Mouse (Mus musculus) kidney, postnatal 0 days (tissue): ENCODE results near the gene Sh3pxd2a. TPM values are rescaled to one million over a fixed set of nuclear protein-coding genes. Genes with fewer than 3 reads are reported as not detected.

ENCODE experiments used
- ATAC-seq: fragments of 200-750 bp; cut with Nextera tagmentation; replicated peaks from 2 replicates; pipeline ENCODE4 v1.8.0; 2017; ENCODE audit warnings: low read depth, moderate number of reproducible peaks, moderate TSS enrichment, moderate library complexity; ENCODE audit not compliant: low FRiP score
- DNase-seq: peaks from one replicate; pipeline ENCODE4 v3.0.0-alpha.2; 2016; ENCODE audit warnings: low spot score
- H3K27ac ChIP-seq: fragments of 300-500 bp; sonication (generic); 2 replicates; pipeline ENCODE4 v1.5.1; 2014; ENCODE audit warnings: mild to moderate bottlenecking
- H3K27me3 ChIP-seq: fragments of 300-500 bp; sonication (generic); 2 replicates; pipeline ENCODE4 v1.6.1; 2014; ENCODE audit warnings: low read length, mixed read lengths; ENCODE audit not compliant: insufficient read depth
- H3K36me3 ChIP-seq: fragments of 300-500 bp; sonication (generic); 2 replicates; pipeline ENCODE4 v1.6.1; 2014; ENCODE audit warnings: low read length, mixed read lengths; ENCODE audit not compliant: insufficient read depth
- H3K4me1 ChIP-seq: fragments of 300-500 bp; sonication (generic); replicated peaks from 2 replicates; pipeline ENCODE4 v1.6.1; 2014; ENCODE audit warnings: antibody characterized with exemption, low read length, mixed read lengths; ENCODE audit not compliant: insufficient read depth
- H3K4me2 ChIP-seq: fragments of 300-500 bp; sonication (generic); 2 replicates; pipeline ENCODE4 v1.6.1; 2014; ENCODE audit warnings: mild to moderate bottlenecking, low read length, moderate library complexity, mixed read lengths
- H3K4me3 ChIP-seq: fragments of 300-500 bp; sonication (generic); replicated peaks from 2 replicates; pipeline ENCODE4 v1.5.1; 2014; ENCODE audit warnings: low read depth, low read length
- H3K9ac ChIP-seq: fragments of 300-500 bp; sonication (generic); 2 replicates; pipeline ENCODE4 v1.6.1; 2014; ENCODE audit warnings: low read depth, low read length
- H3K9me3 ChIP-seq: fragments of 300-500 bp; sonication (generic); replicated peaks from 2 replicates; pipeline ENCODE4 v1.6.1; 2016; ENCODE audit warnings: low read length, inconsistent platforms, mixed read lengths
- CTCF ChIP-seq: IDR thresholded peaks from 2 replicates; pipeline ENCODE4 v1.5.1; 2016; ENCODE audit warnings: antibody characterized with exemption, low read depth, mild to moderate bottlenecking, moderate library complexity
- WGBS: fragments of 180-500 bp; shearing (Covaris S2); extraction: QIAGEN DNeasy Blood & Tissue Kit; methylation state at CpG from one replicate; pipeline ENCODE4 v1.1.7; 2014; 5-methylcytosine and 5-hydroxymethylcytosine counted together
- polyA plus RNA-seq: library from polyadenylated mRNA; unstranded; fragments of >200 nt; fragmentation: Nextera tagmentation; extraction: Ambion mirVana; gene quantifications from 2 replicates; pipeline ENCODE4 v1.2.1, GENCODE M21; 2015

Sh3pxd2a gene
- polyA plus RNA-seq, 1 experiment from 2014 or later = 4.1 TPM

DNA sequence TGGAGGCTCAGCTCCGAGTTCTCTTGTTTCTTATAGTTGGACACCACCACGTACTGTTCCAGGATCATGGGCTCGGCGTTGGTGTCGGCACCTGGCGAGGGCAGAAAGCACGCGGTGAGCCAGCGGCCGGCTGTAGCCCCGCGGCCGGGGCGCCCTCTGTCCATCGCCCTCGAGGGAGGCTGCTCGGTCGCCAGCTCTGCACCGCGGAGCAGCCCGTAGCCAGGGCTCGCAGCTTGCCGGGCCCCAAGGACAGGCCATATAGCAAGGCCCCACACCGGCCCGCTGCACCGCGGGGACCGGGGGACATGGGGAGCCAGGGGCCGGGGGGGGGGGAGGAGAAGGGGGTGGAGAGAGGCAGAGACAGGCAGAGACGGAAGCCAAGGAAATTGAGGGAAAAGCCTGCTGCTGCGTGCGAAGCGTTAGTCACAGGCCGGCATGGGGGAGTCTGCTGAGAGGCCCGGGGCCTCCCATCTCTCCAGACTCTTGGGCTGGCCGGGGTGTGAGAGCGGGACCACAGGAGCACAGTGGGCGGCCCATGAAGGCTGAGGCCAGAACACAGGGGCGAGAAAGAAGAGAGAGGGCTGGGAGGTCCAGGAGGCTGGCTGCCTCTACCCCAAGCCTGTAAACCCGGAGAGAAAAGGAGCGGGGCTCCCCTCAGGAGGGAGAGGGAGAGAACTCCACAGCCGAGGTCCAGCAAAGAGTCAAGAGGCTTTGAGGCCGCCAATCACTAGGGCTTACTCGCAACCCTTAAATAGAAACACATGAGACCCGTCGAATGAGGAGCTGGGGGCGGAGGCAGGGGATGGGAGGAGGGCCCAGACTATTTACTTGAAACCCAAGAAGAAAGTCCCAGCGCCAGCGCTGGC lies 149.9 kb downstream of the Sh3pxd2a start:
- Histone ChIP-seq H3K27ac (peak overlapping the region; percentile 87), H3K4me1 (peaks cover 60% of the 10 kb centered on the region), H3K9ac (peak overlapping the region; percentile 77), H3K4me2 (peak overlapping the region; percentile 68), H3K4me3 (peak overlapping the region; percentile 43), H3K9me3 (no peaks in the 10 kb centered on the region), H3K36me3 (peaks cover 11% of the 10 kb centered on the region; the same call in 1 of the 2 replicates), H3K27me3 (no peaks in the 10 kb centered on the region)
- no peak for TF ChIP-seq CTCF
- ATAC-seq (peak; percentile 67; the same call in 1 of the 2 replicates), DNase-seq (peak; percentile 95)
- WGBS = 5% methylated on average over 49 of the region's 49 CpGs

DNA sequence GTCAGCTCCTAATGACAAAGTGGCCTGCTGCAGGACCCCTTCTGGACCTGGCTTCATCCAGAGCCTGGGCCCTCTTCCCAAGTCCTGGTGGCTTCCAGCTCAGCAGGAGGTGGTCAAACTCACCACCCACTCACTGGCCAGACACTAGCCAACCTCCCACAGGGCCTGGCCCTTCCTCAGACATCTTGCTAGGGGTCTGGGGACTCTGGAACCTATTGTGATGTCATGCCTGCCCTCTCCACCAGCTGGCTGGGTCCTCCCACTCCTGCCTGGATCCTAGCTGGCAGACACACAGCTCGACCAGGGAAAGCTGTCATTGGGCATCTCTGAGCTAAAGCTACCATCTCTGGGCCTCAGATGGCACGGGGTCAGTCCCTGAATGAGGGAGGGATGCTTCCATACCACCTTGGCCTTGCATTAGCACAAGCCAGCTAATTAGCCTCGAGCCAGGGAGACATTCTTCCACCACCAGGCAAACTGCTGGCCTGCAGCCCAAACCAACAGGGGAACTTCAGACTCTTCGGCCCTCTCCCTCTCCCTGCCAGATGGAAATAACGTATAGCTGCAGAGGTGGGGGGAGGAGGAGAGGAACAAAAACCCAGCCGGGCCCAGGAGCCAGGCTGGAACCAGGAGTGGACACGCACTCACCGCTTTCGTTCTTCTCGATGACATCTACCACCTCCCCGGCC lies 150.7 kb downstream of the Sh3pxd2a start:
- no peak for TF ChIP-seq CTCF

DNA sequence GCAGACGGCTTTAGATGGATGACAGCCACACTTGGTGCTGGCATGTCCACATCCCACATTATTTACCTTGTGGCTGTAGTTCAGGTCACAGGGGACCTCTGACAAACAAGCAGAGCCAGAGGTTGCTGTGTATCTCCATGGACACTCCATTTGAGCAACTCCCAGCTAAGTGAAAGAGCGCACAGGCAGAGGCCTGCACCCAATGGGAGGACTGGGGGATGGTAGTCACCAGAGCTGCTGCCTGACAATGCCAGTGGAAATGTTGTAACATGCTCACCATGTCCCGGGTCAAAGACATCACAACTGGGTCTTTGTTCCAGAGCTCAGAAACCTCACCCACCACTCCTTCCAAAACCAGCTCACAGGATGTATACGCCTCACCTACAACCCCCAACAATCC lies 153.0 kb downstream of the Sh3pxd2a start:
- no peak for TF ChIP-seq CTCF
- peaks cover 15% of the 10 kb centered on the region; the same call in 1 of the 2 replicates for H3K36me3 ChIP-seq
- no peak overlapping the region for H3K4me3 ChIP-seq
- H3K4me1 ChIP-seq = peaks cover 35% of the 10 kb centered on the region
- no peak overlapping the region for H3K9ac ChIP-seq
- no peak for ATAC-seq
- H3K4me2 ChIP-seq = no peak overlapping the region
- whole genome bisulfite sequencing = 67% methylated on average over 4 of the region's 4 CpGs
- H3K27ac ChIP-seq = no peak overlapping the region
- H3K27me3 ChIP-seq = no peaks in the 10 kb centered on the region
- H3K9me3 ChIP-seq = no peaks in the 10 kb centered on the region
- DNase-seq = no peak

More for the DNA sequence above, 150.7 kb downstream of the Sh3pxd2a start:
- H3K4me2 ChIP-seq = peak overlapping the region; percentile 68
- peak overlapping the region; percentile 77 for H3K9ac ChIP-seq
- WGBS = 13% methylated on average over 11 of the region's 11 CpGs
- H3K4me3 ChIP-seq = peak overlapping the region; percentile 43
- peaks cover 12% of the 10 kb centered on the region; the same call in 1 of the 2 replicates for H3K36me3 ChIP-seq
- ATAC-seq = 0 out of 2 replicates have a peak, but pooled peaks have one; percentile 14
- H3K27me3 ChIP-seq = no peaks in the 10 kb centered on the region
- peak; percentile 73 for DNase-seq
- H3K4me1 ChIP-seq = peaks cover 57% of the 10 kb centered on the region
- H3K27ac ChIP-seq = peak overlapping the region; percentile 87
- no peaks in the 10 kb centered on the region for H3K9me3 ChIP-seq

DNA sequence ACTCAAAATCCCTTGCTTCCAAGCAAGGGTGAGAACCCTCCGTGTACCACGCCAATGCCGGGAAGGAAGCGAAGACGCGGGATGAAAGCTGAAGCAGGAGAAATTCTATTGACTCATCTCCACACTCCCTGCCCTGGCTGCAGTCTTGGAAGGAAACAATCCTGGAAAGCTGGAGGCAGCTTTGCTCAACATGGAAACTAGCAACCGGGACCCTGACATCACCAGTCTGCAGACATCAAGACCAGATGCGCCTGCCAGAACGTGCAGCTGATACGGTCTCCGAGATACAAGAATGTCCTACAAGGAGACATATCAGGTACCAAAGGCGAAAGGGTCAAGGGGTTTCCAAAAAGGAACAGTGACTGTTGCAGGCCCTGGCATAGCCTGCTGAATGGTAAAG lies 154.4 kb downstream of the Sh3pxd2a start:
- H3K27ac ChIP-seq = no peak overlapping the region
- no peak for TF ChIP-seq CTCF
- H3K4me2 ChIP-seq = no peak overlapping the region
- peaks cover 18% of the 10 kb centered on the region; the same call in 1 of the 2 replicates for H3K36me3 ChIP-seq
- H3K9ac ChIP-seq = no peak overlapping the region
- ATAC-seq = no peak
- 91% methylated on average over 12 of the region's 12 CpGs for WGBS
- no peak for DNase-seq
- no peaks in the 10 kb centered on the region for H3K9me3 ChIP-seq
- H3K4me1 ChIP-seq = peaks cover 25% of the 10 kb centered on the region
- no peak overlapping the region for H3K4me3 ChIP-seq
- no peaks in the 10 kb centered on the region for H3K27me3 ChIP-seq

DNA sequence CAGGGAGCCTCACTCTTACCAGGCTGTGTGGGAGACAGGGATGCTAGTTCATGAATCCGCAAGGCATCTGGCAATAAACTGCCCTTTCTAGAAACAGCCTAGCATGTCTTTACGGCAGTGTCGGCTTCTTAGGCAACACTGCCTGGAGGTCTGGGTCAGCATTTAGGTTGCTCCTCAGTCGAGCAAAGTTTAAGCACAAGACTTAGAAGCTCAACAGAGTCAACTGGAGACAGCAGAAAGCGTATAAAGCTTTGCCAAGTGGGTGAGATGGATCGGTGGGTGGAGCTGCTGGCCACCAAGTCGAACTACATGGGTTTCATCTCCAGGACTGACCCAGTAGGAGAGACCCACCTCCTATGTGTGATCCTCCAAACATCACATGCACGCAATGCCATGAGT lies 157.3 kb downstream of the Sh3pxd2a start:
- Histone ChIP-seq H3K9me3 (no peaks in the 10 kb centered on the region), H3K4me3 (no peak overlapping the region), H3K4me1 (peaks cover 24% of the 10 kb centered on the region), H3K4me2 (no peak overlapping the region), H3K9ac (no peak overlapping the region), H3K27ac (peak overlapping the region; percentile 27; the same call in 1 of the 2 replicates), H3K27me3 (no peaks in the 10 kb centered on the region), H3K36me3 (peaks cover 19% of the 10 kb centered on the region; the same call in 1 of the 2 replicates)
- DNase-seq (no peak), ATAC-seq (no peak)
- no peak for TF ChIP-seq CTCF
- WGBS = 66% methylated on average over 8 of the region's 8 CpGs
